Mouse (Mus musculus): ENCODE measurements at regions not wholly inside any gene's neighbourhood (a gene's known extent, or its start where the extent isn't known, plus 50 kb on each side); places are given as distances from the start of the nearest gene placed in this dataset.
"Not testable (repeated sequence)": the region's sequence is repeated elsewhere in the genome, so short reads cannot be mapped to it uniquely, and the experiment has no call there.

GRCm38 (mm10) chrX:19903962-19904930, 155.1 kb upstream of the Chst7 start:
- no peak overlapping the region for H3K9ac ChIP-seq (replicated peaks; ENCODE audit: low read depth, low read length)
- 49% methylated on average over 6 of the region's 6 CpGs for WGBS
- no peak overlapping the region for H3K4me3 ChIP-seq (ENCODE audit: low read depth, low read length)
- H3K4me2 ChIP-seq (ENCODE audit: low read depth, low read length): no peak overlapping the region
- DNase-seq (ENCODE audit: low spot score) (peak; percentile 56), ATAC-seq (ENCODE audit: insufficient read depth, low read depth) (peak; percentile 89)
- H3K4me1 ChIP-seq (ENCODE audit: control insufficient read depth, insufficient read depth): no peaks in the 10 kb centered on the region; the same call in 1 of the 2 replicates
- 0 out of 2 replicates have a peak overlapping the region, but pooled peaks have one; percentile 25 for H3K27ac ChIP-seq (ENCODE audit: low read depth)
- no peaks in the 10 kb centered on the region for H3K27me3 ChIP-seq (ENCODE audit: control insufficient read depth, insufficient read depth, low read length)
- no peaks in the 10 kb centered on the region for H3K9me3 ChIP-seq (replicated peaks; ENCODE audit: control insufficient read depth, low read length)
- TF ChIP-seq CTCF (IDR thresholded peaks at IDR 0.05; ENCODE audit: low read depth): no peak
- TF ChIP-seq EP300 (IDR thresholded peaks at IDR 0.05; ENCODE audit: low read depth): no peak
- no peaks in the 10 kb centered on the region for H3K36me3 ChIP-seq (replicated peaks; ENCODE audit: control insufficient read depth, insufficient read depth, low read length)

GRCm38 (mm10) chrX:19906646-19907371, 152.6 kb upstream of the Chst7 start:
- Histone ChIP-seq H3K27ac (ENCODE audit: low read depth) (no peak overlapping the region), H3K4me2 (ENCODE audit: low read depth, low read length) (no peak overlapping the region), H3K36me3 (replicated peaks; ENCODE audit: control insufficient read depth, insufficient read depth, low read length) (no peaks in the 10 kb centered on the region), H3K9me3 (replicated peaks; ENCODE audit: control insufficient read depth, low read length) (no peaks in the 10 kb centered on the region), H3K4me1 (ENCODE audit: control insufficient read depth, insufficient read depth) (no peaks in the 10 kb centered on the region; the same call in 1 of the 2 replicates), H3K4me3 (ENCODE audit: low read depth, low read length) (no peak overlapping the region), H3K27me3 (ENCODE audit: control insufficient read depth, insufficient read depth, low read length) (no peaks in the 10 kb centered on the region), H3K9ac (replicated peaks; ENCODE audit: low read depth, low read length) (no peak overlapping the region)
- no peak for ATAC-seq (ENCODE audit: insufficient read depth, low read depth)
- no peak for DNase-seq (ENCODE audit: low spot score)
- TF ChIP-seq EP300 (IDR thresholded peaks at IDR 0.05; ENCODE audit: low read depth) (no peak), CTCF (IDR thresholded peaks at IDR 0.05; ENCODE audit: low read depth) (no peak)

GRCm38 (mm10) chrX:19917001-19917400, 142.4 kb upstream of the Chst7 start:
- 72% methylated on average over 1 of the region's 1 CpGs for WGBS
- H3K27me3 ChIP-seq (ENCODE audit: control insufficient read depth, insufficient read depth, low read length): no peaks in the 10 kb centered on the region
- TF ChIP-seq CTCF (IDR thresholded peaks at IDR 0.05; ENCODE audit: low read depth): no peak
- TF ChIP-seq EP300 (IDR thresholded peaks at IDR 0.05; ENCODE audit: low read depth): no peak
- no peaks in the 10 kb centered on the region for H3K9me3 ChIP-seq (replicated peaks; ENCODE audit: control insufficient read depth, low read length)
- no peaks in the 10 kb centered on the region for H3K36me3 ChIP-seq (replicated peaks; ENCODE audit: control insufficient read depth, insufficient read depth, low read length)
- no peak overlapping the region for H3K4me2 ChIP-seq (ENCODE audit: low read depth, low read length)
- H3K27ac ChIP-seq (ENCODE audit: low read depth): no peak overlapping the region
- H3K9ac ChIP-seq (replicated peaks; ENCODE audit: low read depth, low read length): no peak overlapping the region
- ATAC-seq (ENCODE audit: insufficient read depth, low read depth): no peak
- no peaks in the 10 kb centered on the region for H3K4me1 ChIP-seq (ENCODE audit: control insufficient read depth, insufficient read depth)
- DNase-seq (ENCODE audit: low spot score): no peak
- no peak overlapping the region for H3K4me3 ChIP-seq (ENCODE audit: low read depth, low read length)

GRCm38 (mm10) chrX:19929376-19929775, 130.0 kb upstream of the Chst7 start:
- not testable (repeated sequence) for H3K27me3 ChIP-seq (ENCODE audit: control insufficient read depth, insufficient read depth, low read length); H3K27ac ChIP-seq (ENCODE audit: low read depth); H3K9ac ChIP-seq (replicated peaks; ENCODE audit: low read depth, low read length); DNase-seq (ENCODE audit: low spot score); H3K36me3 ChIP-seq (replicated peaks; ENCODE audit: control insufficient read depth, insufficient read depth, low read length); H3K4me1 ChIP-seq (ENCODE audit: control insufficient read depth, insufficient read depth); H3K4me2 ChIP-seq (ENCODE audit: low read depth, low read length); H3K9me3 ChIP-seq (replicated peaks; ENCODE audit: control insufficient read depth, low read length); ATAC-seq (ENCODE audit: insufficient read depth, low read depth); H3K4me3 ChIP-seq (ENCODE audit: low read depth, low read length)
- 72% methylated on average over 3 of the region's 3 CpGs for WGBS

GRCm38 (mm10) chrX:19929866-19930265, 129.5 kb upstream of the Chst7 start:
- no peak overlapping the region for H3K9ac ChIP-seq (replicated peaks; ENCODE audit: low read depth, low read length)
- 54% methylated on average over 3 of the region's 3 CpGs for WGBS
- no peaks in the 10 kb centered on the region for H3K4me1 ChIP-seq (ENCODE audit: control insufficient read depth, insufficient read depth)
- H3K27me3 ChIP-seq (ENCODE audit: control insufficient read depth, insufficient read depth, low read length): no peaks in the 10 kb centered on the region
- DNase-seq (ENCODE audit: low spot score): no peak
- TF ChIP-seq EP300 (IDR thresholded peaks at IDR 0.05; ENCODE audit: low read depth): no peak
- no peak for TF ChIP-seq CTCF (IDR thresholded peaks at IDR 0.05; ENCODE audit: low read depth)
- ATAC-seq (ENCODE audit: insufficient read depth, low read depth): no peak
- no peak overlapping the region for H3K27ac ChIP-seq (ENCODE audit: low read depth)
- H3K9me3 ChIP-seq (replicated peaks; ENCODE audit: control insufficient read depth, low read length): no peaks in the 10 kb centered on the region
- H3K36me3 ChIP-seq (replicated peaks; ENCODE audit: control insufficient read depth, insufficient read depth, low read length): no peaks in the 10 kb centered on the region
- H3K4me3 ChIP-seq (ENCODE audit: low read depth, low read length): no peak overlapping the region
- H3K4me2 ChIP-seq (ENCODE audit: low read depth, low read length): no peak overlapping the region
